Mouse (Mus musculus): Measurements from ENCODE around the gene Dusp14. TPM values are rescaled to one million over a fixed set of nuclear protein-coding genes. Genes with fewer than 3 reads are reported as not detected.

Dusp14 gene
- polyA plus RNA-seq, 1 experiment, result 17.1 TPM

GRCm38 (mm10) chr11:84009001-84009400 is 60.1 kb downstream of the Dusp14 start:
- no peak for TF ChIP-seq GATA1 (IDR thresholded peaks at IDR 0.05; ENCODE audit: borderline replicate concordance, low read length)
- no peak for TF ChIP-seq FLI1 (IDR thresholded peaks at IDR 0.05; ENCODE audit: low read length)
- Histone ChIP-seq H3K4me1 (peaks cover 6% of the 10 kb centered on the region; the same call in 1 of the 2 replicates), H3K4me3 (replicated peaks) (no peak overlapping the region), H3K27me3 (replicated peaks) (no peaks in the 10 kb centered on the region), H3K36me3 (replicated peaks; ENCODE audit: low read length) (peaks cover 93% of the 10 kb centered on the region), H3K9me3 (no peaks in the 10 kb centered on the region)

GRCm38 (mm10) chr11:84003986-84004385 is 65.1 kb downstream of the Dusp14 start:
- Histone ChIP-seq H3K27me3 (replicated peaks) (no peaks in the 10 kb centered on the region), H3K4me1 (no peaks in the 10 kb centered on the region), H3K9me3 (no peaks in the 10 kb centered on the region), H3K4me3 (replicated peaks) (no peak overlapping the region), H3K36me3 (replicated peaks; ENCODE audit: low read length) (peaks cover 90% of the 10 kb centered on the region)
- TF ChIP-seq FLI1 (IDR thresholded peaks at IDR 0.05; ENCODE audit: low read length) (no peak), GATA1 (IDR thresholded peaks at IDR 0.05; ENCODE audit: borderline replicate concordance, low read length) (no peak)

GRCm38 (mm10) chr11:84001257-84001656 is 67.8 kb downstream of the Dusp14 start:
- no peaks in the 10 kb centered on the region for H3K27me3 ChIP-seq (replicated peaks)
- H3K36me3 ChIP-seq (replicated peaks; ENCODE audit: low read length), result peaks cover 93% of the 10 kb centered on the region
- H3K4me3 ChIP-seq (replicated peaks), result no peak overlapping the region
- no peak for TF ChIP-seq GATA1 (IDR thresholded peaks at IDR 0.05; ENCODE audit: borderline replicate concordance, low read length)
- TF ChIP-seq FLI1 (IDR thresholded peaks at IDR 0.05; ENCODE audit: low read length), result no peak
- no peaks in the 10 kb centered on the region for H3K9me3 ChIP-seq
- H3K4me1 ChIP-seq, result no peaks in the 10 kb centered on the region

GRCm38 (mm10) chr11:83999411-83999915 is 69.6 kb downstream of the Dusp14 start:
- peaks cover 93% of the 10 kb centered on the region for H3K36me3 ChIP-seq (replicated peaks; ENCODE audit: low read length)
- no peaks in the 10 kb centered on the region for H3K9me3 ChIP-seq
- TF ChIP-seq GATA1 (IDR thresholded peaks at IDR 0.05; ENCODE audit: borderline replicate concordance, low read length) (no peak), FLI1 (IDR thresholded peaks at IDR 0.05; ENCODE audit: low read length) (no peak)
- no peaks in the 10 kb centered on the region for H3K27me3 ChIP-seq (replicated peaks)
- no peaks in the 10 kb centered on the region for H3K4me1 ChIP-seq
- H3K4me3 ChIP-seq (replicated peaks), result no peak overlapping the region

GRCm38 (mm10) chr11:83998993-83999392 is 70.1 kb downstream of the Dusp14 start:
- H3K36me3 ChIP-seq (replicated peaks; ENCODE audit: low read length), result peaks cover 93% of the 10 kb centered on the region
- no peaks in the 10 kb centered on the region for H3K4me1 ChIP-seq
- no peak overlapping the region for H3K4me3 ChIP-seq (replicated peaks)
- H3K9me3 ChIP-seq, result no peaks in the 10 kb centered on the region
- H3K27me3 ChIP-seq (replicated peaks), result no peaks in the 10 kb centered on the region
- TF ChIP-seq FLI1 (IDR thresholded peaks at IDR 0.05; ENCODE audit: low read length), result no peak

Other genes with a start within 250 kb of the Dusp14 start
- gene Hnf1b, start 219.2 kb downstream of the Dusp14 start, polyA plus RNA-seq (2012; ENCODE audit: insufficient read depth, low replicate concordance), result not detected in 2 replicates
- gene Ddx52, start 127.2 kb downstream of the Dusp14 start, polyA plus RNA-seq (2012; ENCODE audit: insufficient read depth, low replicate concordance), result 0.81 TPM in 1 of 2 replicates, not detected in the other
- 2.2 and 23.3 TPM in 2 replicates for gene Synrg, start 104.8 kb downstream of the Dusp14 start, polyA plus RNA-seq (2012; ENCODE audit: insufficient read depth, low replicate concordance)
- 0.67 and 3.9 TPM in 2 replicates for gene Tada2a, start 60.3 kb upstream of the Dusp14 start, polyA plus RNA-seq (2012; ENCODE audit: insufficient read depth, low replicate concordance)
- 7.9 and 9.9 TPM in 2 replicates for gene Acaca, start 60.4 kb upstream of the Dusp14 start, polyA plus RNA-seq (2012; ENCODE audit: insufficient read depth, low replicate concordance)
- not detected in 2 replicates for gene Gm11437, start 98.2 kb upstream of the Dusp14 start, polyA plus RNA-seq (2012; ENCODE audit: insufficient read depth, low replicate concordance)

All from megakaryocyte, embryonic 14.5 days (primary cell).